ENCODE assay signal across 10 mouse cellular contexts in genomic region chr10:40524991-40525390, GRCm38 (mm10). TPM values are rescaled to one million over a fixed set of nuclear protein-coding genes. Genes with fewer than 3 reads are reported as not detected.
DNase-seq lines count a peak whose midpoint lies in the region; ATAC-seq and TF ChIP-seq lines count a peak whose summit lies in the region.
"Had no signal": no experiment of that assay in that cellular context is flagged by ENCODE, and none has a peak within 500 bp of the region (broad histone marks: within the 10 kb centered on the region; RNA-seq: fewer than 3 reads in every experiment).

No protein-coding gene starts in this region.

- TF ChIP-seq CTCF in gastrocnemius, adult 2 months (IDR thresholded peaks at IDR 0.05) = peak; percentile 98

- H3K27ac ChIP-seq in gastrocnemius, adult 2 months = no peak overlapping the region
- peak overlapping the region; percentile 72 for H3K27ac ChIP-seq in macrophage

- H3K79me2 ChIP-seq in macrophage (ENCODE audit: inconsistent target) = no peaks in the 10 kb centered on the region

- no peak for DNase-seq in gastrocnemius, adult 2 months
- no peak for DNase-seq in gastrocnemius, postnatal 14 days
- DNase-seq in right cerebral cortex, adult 18-20 months = peak; percentile 51
- no peak for DNase-seq in right cerebral cortex, postnatal 25 days
- DNase-seq in c-Kit-positive CD71-positive TER-119-positive erythroid progenitor cells, embryonic 14.5 days (ENCODE audit: low spot score) = peak; percentile 80

- H3K36me3 ChIP-seq in macrophage (ENCODE audit: inconsistent target) = no peaks in the 10 kb centered on the region

- peak overlapping the region; percentile 43 for H3K4me3 ChIP-seq in gastrocnemius, adult 2 months
- no peak overlapping the region for H3K4me3 ChIP-seq in macrophage (ENCODE audit: inconsistent target)

- ATAC-seq in hematopoietic stem cell, adult 5-6 weeks (replicated peaks in 1 of 2; ENCODE audit: insufficient read depth in 1 of 2, low FRiP score in 2 of 2, low TSS enrichment in 1 of 2, low read depth in 1 of 2, poor library complexity in 2 of 2, severe bottlenecking in 2 of 2) = peak; percentile 27 to 30; a peak in 1 of 4 replicates
- no peak for ATAC-seq in granulocyte monocyte progenitor cell, adult 5-6 weeks (replicated peaks; ENCODE audit: poor library complexity, severe bottlenecking)

- WGBS in macrophage (ENCODE audit: missing documents) = 20% methylated on average over 10 of the region's 10 CpGs

- intact Hi-C loops in gastrocnemius, adult 2 months (cut with DNase I) = loop anchor here (1.0 to 10.0 kb wide), 3 partner anchors 180 to 268 kb away; partner anchors contain the start of gene Amd1
- intact Hi-C loops in gastrocnemius, postnatal 14 days (cut with DNase I; ENCODE audit: low total_unique reads) = loop anchor here (2.0 to 10.0 kb wide), 2 partner anchors 150 to 264 kb away; no protein-coding TSS in a partner anchor

RNA-seq across cellular contexts. Expression of gene Slc22a16, which starts 45.1 kb away (rescaled TPM):
- total RNA-seq in gastrocnemius, adult 2 months (2021) = not detected
- total RNA-seq in gastrocnemius, postnatal 14 days (2021) = not detected
- not detected in 2 replicates for total RNA-seq in hematopoietic stem cell, adult 5-6 weeks (2017)
- total RNA-seq in macrophage (2018; cell fraction: chromatin; rRNA removed) = not detected
- not detected for total RNA-seq in macrophage (2018; cell fraction: cytosol; rRNA removed)
- total RNA-seq in macrophage (2018; cell fraction: nucleus; rRNA removed) = not detected
- polyA plus RNA-seq in macrophage (2018) = not detected in 3 replicates
- total RNA-seq in granulocyte monocyte progenitor cell, adult 5-6 weeks (2014; fragmentation: Nextera tagmentation) = not detected in 2 replicates
- total RNA-seq in granulocyte monocyte progenitor cell, adult 5-6 weeks (2017) = not detected in 2 replicates
- total RNA-seq: adrenal gland, adult 18-20 months; layer of hippocampus, postnatal 25 days had no signal

Comparison
In these comparisons a context has a peak if more than half of its experiments do, and no peak if none do; other contexts are left out.
1. DNase-seq: peak in right cerebral cortex, adult 18-20 months (single experiment) and c-Kit-positive CD71-positive TER-119-positive erythroid progenitor cells, embryonic 14.5 days (single experiment); none in gastrocnemius, adult 2 months (single experiment), gastrocnemius, postnatal 14 days (single experiment) and right cerebral cortex, postnatal 25 days (single experiment).